Mouse (Mus musculus) MEL (cell line): ENCODE results near the gene Faim2.

Experiments used
- BHLHE40 ChIP-seq: IDR thresholded peaks from 2 replicates; pipeline ENCODE4 v1.6.1; 2012; ENCODE audit warnings: low read depth, mild to moderate bottlenecking, inconsistent platforms, low read length, improper control_type of control experiment, borderline replicate concordance
- ETS1 ChIP-seq: IDR thresholded peaks from 2 replicates; pipeline ENCODE4 v1.6.1; 2012; ENCODE audit warnings: low read depth, mild to moderate bottlenecking, inconsistent platforms, low read length, improper control_type of control experiment, moderate library complexity
- KAT2A ChIP-seq: conservative IDR thresholded peaks from 2 replicates; pipeline ENCODE4 v1.6.1; 2012; ENCODE audit warnings: low read depth, low read length, improper control_type of control experiment, inconsistent platforms
- MAFK ChIP-seq: IDR thresholded peaks from 2 replicates; pipeline ENCODE4 v1.6.1; 2011; ENCODE audit warnings: low read depth, mild to moderate bottlenecking, low read length, improper control_type of control experiment, borderline replicate concordance
- MAX ChIP-seq: IDR thresholded peaks from 2 replicates; pipeline ENCODE4 v1.6.1; 2011; ENCODE audit warnings: low read length, improper control_type of control experiment
- NRF1 ChIP-seq: IDR thresholded peaks from 2 replicates; pipeline ENCODE4 v1.6.1; 2014; ENCODE audit warnings: low read depth, mild to moderate bottlenecking, inconsistent platforms, low read length, improper control_type of control experiment, moderate library complexity; ENCODE audit not compliant: poor library complexity, insufficient read depth, severe bottlenecking
- POLR2A ChIP-seq, 2 experiments: IDR thresholded peaks; 2 replicates each; pipeline ENCODE4 v1.6.1; 2011 to 2012; ENCODE audit warnings: low read length in 2 of 2, mild to moderate bottlenecking in 2 of 2, control low read depth in 1 of 2, improper control_type of control experiment in 1 of 2, low read depth in 1 of 2, moderate library complexity in 1 of 2; ENCODE audit not compliant: control insufficient read depth in 1 of 2, insufficient read depth in 1 of 2, poor library complexity in 1 of 2
- TAL1 ChIP-seq: IDR thresholded peaks from 2 replicates; pipeline ENCODE4 v1.6.1; 2012; ENCODE audit warnings: mild to moderate bottlenecking, inconsistent platforms, low read length, moderate library complexity, mixed read lengths

DNA sequence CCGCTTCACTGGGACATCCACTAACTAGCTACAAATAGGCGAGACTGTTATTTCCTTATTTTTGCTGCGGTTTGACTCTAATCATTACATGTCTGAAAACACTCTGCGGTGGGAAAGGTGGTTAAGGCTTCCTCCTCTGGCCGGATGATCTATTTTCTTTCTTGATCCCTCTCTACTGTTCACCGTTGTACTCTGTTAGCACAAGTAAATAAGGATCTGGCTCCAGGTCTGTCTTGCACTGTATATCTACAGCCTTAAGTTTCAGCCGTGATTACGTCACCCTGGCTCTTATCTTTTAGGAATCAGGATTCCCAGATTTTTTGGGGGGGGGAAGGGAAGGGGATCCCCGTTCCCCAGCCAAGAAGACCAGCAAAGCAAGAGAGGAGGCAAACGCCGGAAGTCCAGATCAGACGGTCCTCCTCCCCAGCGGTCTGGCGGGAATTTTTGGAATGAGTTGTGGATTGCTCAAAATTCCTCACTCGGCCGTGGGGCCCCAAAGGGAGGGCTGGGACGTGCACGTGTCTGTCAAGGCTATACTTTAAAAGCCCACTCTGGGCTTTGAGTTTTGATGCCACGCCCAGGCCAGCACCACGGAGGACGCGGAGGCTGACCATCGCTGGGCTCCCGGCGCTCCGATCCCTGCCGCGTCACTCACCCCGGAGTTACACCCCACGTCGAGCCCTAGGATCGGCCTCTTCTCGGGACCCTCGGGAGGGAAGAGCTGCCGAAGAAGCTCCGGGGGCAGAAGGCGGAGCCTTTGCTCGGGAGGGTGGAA lies 54.0 kb downstream of the Faim2 start:
- no peak for TF ChIP-seq KAT2A
- no peak; the same call in 1 of the 2 replicates for TF ChIP-seq BHLHE40
- no peak for TF ChIP-seq MAFK
- peak; percentile 68 for TF ChIP-seq MAX
- TF ChIP-seq ETS1 = peak; percentile 55
- TF ChIP-seq NRF1 = no peak
- peak; percentile 55 for TF ChIP-seq TAL1
- TF ChIP-seq POLR2A (IDR thresholded peaks at IDR 0.05; ENCODE audit: control insufficient read depth in 1 of 2, insufficient read depth in 1 of 2, low read depth in 1 of 2, low read length in 2 of 2, poor library complexity in 1 of 2) = no peak
